Mouse (Mus musculus) neural tube, embryonic 12.5 days (tissue): ENCODE measurements around the gene Rtn2. TPM values are rescaled to one million over a fixed set of nuclear protein-coding genes. Genes with fewer than 3 reads are reported as not detected.
A peak's percentile ranks its signal among the peaks of the same experiment; 100 is the strongest.

Source experiments
- ATAC-seq: fragments of 200-750 bp; cut with Nextera tagmentation; 2 replicates; pipeline ENCODE4 v1.8.0; 2017; ENCODE audit warnings: low read depth, mild to moderate bottlenecking, moderate TSS enrichment, moderate library complexity; ENCODE audit not compliant: low FRiP score
- H3K27ac ChIP-seq: fragments of 300-500 bp; sonication (generic); 2 replicates; pipeline ENCODE4 v1.5.1; 2016
- H3K27me3 ChIP-seq: fragments of 300-500 bp; sonication (generic); replicated peaks from 2 replicates; pipeline ENCODE4 v1.6.1; 2016; ENCODE audit warnings: mild to moderate bottlenecking
- H3K36me3 ChIP-seq: fragments of 300-500 bp; sonication (generic); 2 replicates; pipeline ENCODE4 v1.6.1; 2016; ENCODE audit warnings: mild to moderate bottlenecking
- H3K4me1 ChIP-seq: fragments of 300-500 bp; sonication (generic); 2 replicates; pipeline ENCODE4 v1.6.1; 2016
- H3K4me2 ChIP-seq: fragments of 300-500 bp; sonication (generic); replicated peaks from 2 replicates; pipeline ENCODE4 v1.6.1; 2016; ENCODE audit warnings: mild to moderate bottlenecking
- H3K4me3 ChIP-seq: fragments of 300-500 bp; sonication (generic); 2 replicates; pipeline ENCODE4 v1.5.1; 2016
- H3K9ac ChIP-seq: fragments of 300-500 bp; sonication (generic); 2 replicates; pipeline ENCODE4 v1.6.1; 2016; ENCODE audit warnings: mild to moderate bottlenecking
- H3K9me3 ChIP-seq: fragments of 300-500 bp; sonication (generic); 2 replicates; pipeline ENCODE4 v1.6.1; 2016; ENCODE audit warnings: mild to moderate bottlenecking
- WGBS: fragments of 180-500 bp; shearing (Covaris S2); methylation state at CpG from one replicate; pipeline ENCODE4 v1.1.7; 2016; 5-methylcytosine and 5-hydroxymethylcytosine counted together
- polyA plus RNA-seq: library from polyadenylated mRNA; unstranded; fragments of >200 nt; fragmentation: Nextera tagmentation; extraction: Ambion mirVana; gene quantifications from 2 replicates; pipeline ENCODE4 v1.2.1, GENCODE M21; 2016

Rtn2 gene
- polyA plus RNA-seq, 1 experiment from 2014 or later: 99.1 TPM

DNA sequence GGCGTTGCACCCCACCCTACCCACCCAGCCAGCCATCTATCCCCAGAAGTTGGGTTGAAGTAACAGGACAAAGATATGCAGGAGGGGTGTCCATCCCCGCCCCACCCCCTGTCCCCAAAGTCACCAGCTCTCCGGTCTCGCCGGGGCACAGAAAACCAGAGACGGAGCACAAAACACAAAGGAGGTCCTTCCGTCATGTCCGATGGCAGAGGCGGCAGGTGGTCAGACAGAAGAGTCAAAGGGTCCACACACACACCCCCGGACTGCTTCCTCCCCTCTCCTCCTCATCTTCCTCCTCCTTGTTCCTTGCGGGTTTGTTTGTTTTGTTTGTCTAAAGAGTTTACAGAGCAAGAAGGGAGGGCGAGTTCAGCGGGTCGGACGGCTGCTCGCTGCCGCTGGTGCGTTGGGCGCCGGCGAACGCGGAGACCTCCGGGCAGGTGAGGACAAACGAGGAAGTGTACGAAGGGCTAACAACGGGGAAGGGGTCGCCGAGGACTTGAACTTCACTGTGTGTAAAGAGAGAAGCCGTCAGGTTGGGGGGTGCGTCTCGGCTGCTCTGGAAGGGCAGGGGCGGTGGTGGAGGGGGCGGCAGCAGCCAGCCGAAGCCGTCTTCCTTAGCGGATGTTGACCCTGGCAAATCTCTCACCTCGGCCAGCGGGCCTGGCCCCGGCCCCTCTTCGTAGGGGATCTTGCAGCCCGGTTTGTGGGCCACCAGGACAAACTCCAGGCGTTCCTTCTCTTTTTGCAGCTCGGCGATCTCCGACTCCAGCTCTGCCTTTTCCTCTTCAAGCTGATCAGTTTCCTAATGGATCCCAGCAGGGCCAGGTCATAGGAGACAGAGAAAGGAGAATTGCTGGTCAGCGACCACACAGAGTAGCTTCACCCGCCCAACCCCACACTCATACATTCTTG, 22.3 kb downstream of the Rtn2 start:
- no peak overlapping the region for H3K27ac ChIP-seq
- peak overlapping the region; percentile 29 for H3K4me3 ChIP-seq
- H3K27me3 ChIP-seq: peaks cover 70% of the 10 kb centered on the region
- peak overlapping the region; percentile 33; the same call in 1 of the 2 replicates for H3K9ac ChIP-seq
- 2% methylated on average over 48 of the region's 48 CpGs for WGBS
- H3K36me3 ChIP-seq: no peaks in the 10 kb centered on the region
- peak overlapping the region; percentile 54 for H3K4me2 ChIP-seq
- ATAC-seq: no peak
- no peaks in the 10 kb centered on the region for H3K9me3 ChIP-seq
- peaks cover 43% of the 10 kb centered on the region for H3K4me1 ChIP-seq

DNA sequence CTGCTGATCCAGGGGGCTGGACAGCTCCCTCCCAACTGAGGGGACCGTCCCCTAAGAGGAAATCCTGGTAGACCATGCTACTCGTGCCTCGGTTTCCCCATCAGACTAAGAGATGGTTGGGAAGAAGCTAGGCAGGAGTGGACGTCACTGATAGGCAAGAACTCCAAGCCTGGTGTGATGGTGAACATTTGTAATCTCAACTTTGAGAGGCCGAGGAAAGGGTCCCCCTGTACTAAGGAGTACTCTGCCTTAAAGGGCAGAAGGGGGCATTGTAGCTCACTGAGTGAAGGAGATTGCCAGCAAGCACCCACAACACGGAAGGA, 22.9 kb downstream of the Rtn2 start:
- H3K4me3 ChIP-seq: no peak overlapping the region
- H3K9ac ChIP-seq: no peak overlapping the region
- peak overlapping the region; percentile 54; the same call in 1 of the 2 replicates for H3K4me2 ChIP-seq

DNA sequence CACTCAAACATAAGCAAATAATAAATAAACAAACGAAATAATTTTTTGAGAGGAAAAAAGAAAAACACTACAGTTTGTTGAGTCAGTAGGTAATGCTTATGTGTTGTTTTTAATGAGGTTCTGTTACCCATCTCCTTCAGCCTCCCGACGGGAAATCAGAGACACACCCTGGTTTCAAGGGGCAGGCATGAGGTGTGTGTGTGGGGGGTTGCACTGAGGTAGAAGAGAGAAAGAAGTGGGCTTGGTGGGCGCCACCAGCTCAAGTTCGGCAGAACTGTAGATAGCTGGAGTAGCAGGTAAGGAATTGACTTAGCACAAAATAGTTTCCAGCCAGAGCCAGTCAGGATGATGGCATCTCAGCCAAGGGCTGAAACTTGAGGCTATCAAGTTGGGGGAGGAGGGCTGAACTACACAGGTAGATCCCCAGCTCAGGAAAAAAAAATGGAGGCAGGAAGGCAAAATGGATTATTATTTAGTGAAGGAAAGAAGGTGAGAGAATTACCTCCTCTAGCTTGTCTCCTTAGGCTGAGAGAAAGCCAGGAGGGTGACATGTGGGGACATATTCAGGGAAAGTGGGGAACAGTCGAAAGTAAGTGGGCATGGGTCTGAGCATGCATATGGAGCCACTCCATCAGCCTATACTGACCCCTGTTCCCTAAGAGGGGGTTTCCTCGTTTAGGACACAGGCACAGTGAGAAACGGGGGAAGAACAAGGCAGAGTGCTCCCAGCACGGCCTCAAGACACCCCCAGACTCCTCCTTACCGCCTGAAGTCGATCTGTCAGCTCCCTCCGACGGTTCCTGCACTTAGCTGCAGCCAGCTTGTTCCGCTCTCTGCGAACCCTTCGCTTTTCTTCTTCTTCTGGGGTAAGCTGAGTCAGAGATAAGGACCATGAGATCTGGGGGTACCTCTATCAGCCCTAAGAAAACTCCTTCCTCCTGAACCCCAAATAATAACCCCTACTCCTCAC, 23.7 kb downstream of the Rtn2 start:
- 53% methylated on average over 16 of the region's 16 CpGs for WGBS
- Histone ChIP-seq H3K4me2 (no peak overlapping the region), H3K27ac (no peak overlapping the region), H3K9ac (no peak overlapping the region), H3K4me3 (no peak overlapping the region), H3K36me3 (no peaks in the 10 kb centered on the region), H3K4me1 (peaks cover 47% of the 10 kb centered on the region), H3K9me3 (no peaks in the 10 kb centered on the region), H3K27me3 (peaks cover 70% of the 10 kb centered on the region)
- no peak for ATAC-seq

More for the DNA sequence above, 22.9 kb downstream of the Rtn2 start:
- WGBS: 11% methylated on average over 6 of the region's 6 CpGs
- peaks cover 70% of the 10 kb centered on the region for H3K27me3 ChIP-seq
- peaks cover 44% of the 10 kb centered on the region for H3K4me1 ChIP-seq
- no peak overlapping the region for H3K27ac ChIP-seq
- ATAC-seq: no peak
- H3K9me3 ChIP-seq: no peaks in the 10 kb centered on the region
- H3K36me3 ChIP-seq: no peaks in the 10 kb centered on the region

DNA sequence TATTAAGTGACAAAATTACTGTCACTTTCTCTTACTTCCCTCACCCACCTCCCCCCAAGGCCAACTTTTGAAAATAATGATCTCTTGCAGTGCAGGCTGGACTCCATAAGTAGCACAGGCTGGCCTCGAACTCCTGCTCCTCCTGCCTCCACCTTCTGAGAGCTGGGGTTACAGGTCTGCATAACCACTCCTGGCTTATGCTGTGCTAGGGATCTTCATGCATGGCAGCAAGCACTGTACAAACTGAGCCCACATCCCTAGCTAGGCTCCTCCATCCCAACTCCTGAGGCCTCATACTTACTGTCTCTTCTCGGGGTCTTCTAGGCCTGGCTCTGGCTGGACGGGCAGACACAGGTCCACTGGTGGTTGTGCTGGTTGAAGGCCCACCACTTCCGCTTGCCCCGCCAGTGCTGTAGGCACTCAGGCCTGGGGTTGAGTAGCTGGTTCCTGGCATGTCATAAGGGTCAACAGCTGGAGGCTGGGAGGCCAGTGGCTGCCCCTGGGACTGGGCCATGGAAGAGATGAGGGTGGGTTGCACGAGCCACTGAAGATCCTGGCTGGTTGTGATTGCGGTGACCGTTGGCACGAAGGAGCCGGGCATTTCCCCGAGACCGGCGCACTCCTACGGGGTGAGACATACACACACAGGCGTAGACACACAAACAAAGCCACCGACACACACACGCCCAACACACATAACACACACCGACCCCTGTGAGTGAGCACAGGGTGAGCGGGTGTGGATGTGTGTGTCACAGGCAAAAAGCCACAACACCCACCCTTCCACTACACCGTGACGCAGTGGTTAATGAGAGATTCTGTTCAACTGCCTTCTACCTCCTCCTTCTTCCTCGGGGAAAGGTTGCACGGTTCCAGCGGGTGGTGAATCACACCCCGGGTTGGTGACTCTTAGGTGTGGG, 24.7 kb downstream of the Rtn2 start:
- no peaks in the 10 kb centered on the region for H3K9me3 ChIP-seq
- peaks cover 41% of the 10 kb centered on the region for H3K4me1 ChIP-seq
- no peak overlapping the region for H3K9ac ChIP-seq
- H3K4me2 ChIP-seq: peak overlapping the region; percentile 90
- no peak overlapping the region for H3K4me3 ChIP-seq
- no peak for ATAC-seq
- no peaks in the 10 kb centered on the region for H3K36me3 ChIP-seq
- H3K27ac ChIP-seq: no peak overlapping the region
- 69% methylated on average over 25 of the region's 25 CpGs for WGBS
- H3K27me3 ChIP-seq: peaks cover 71% of the 10 kb centered on the region

DNA sequence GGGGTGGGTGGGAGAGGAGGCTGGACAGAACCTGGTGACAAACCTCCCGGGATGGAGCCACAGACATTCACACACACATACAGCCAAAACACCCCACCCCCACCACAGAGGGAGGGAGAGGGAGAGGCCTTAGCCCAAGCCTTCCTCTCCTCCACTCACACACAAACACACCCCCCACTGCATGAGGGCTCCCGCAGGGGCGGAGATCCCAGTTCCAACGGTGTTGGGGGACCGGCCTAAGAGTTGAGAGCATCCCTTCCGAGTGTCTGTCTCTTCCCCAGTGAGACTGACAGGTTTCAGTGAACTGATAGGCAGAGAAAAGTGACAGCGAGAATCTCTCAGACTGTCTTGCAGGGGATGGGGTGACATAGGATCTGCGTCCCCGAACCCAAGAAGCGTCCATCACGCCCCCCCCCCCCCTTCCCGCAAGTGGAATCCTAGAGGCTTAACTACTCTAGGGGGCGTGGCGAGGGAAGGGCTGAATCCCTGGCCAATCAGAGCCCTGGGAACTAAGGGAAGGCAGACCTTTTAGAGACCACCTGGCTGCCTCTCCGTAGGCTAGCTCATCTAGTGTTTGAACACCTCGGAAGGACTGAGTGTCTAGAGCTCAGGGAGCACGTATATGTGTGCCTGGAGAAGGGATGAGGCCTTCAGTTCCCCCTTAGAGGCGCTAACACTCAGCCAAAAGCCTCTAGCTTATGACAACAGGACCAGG, 25.5 kb downstream of the Rtn2 start:
- peak overlapping the region; percentile 3; the same call in 1 of the 2 replicates for H3K27ac ChIP-seq
- H3K36me3 ChIP-seq: no peaks in the 10 kb centered on the region
- ATAC-seq: peak; percentile 62
- H3K27me3 ChIP-seq: peaks cover 66% of the 10 kb centered on the region
- peak overlapping the region; percentile 90 for H3K4me2 ChIP-seq
- no peaks in the 10 kb centered on the region for H3K9me3 ChIP-seq
- peak overlapping the region; percentile 68 for H3K4me3 ChIP-seq
- peaks cover 41% of the 10 kb centered on the region for H3K4me1 ChIP-seq
- peak overlapping the region; percentile 44; the same call in 1 of the 2 replicates for H3K9ac ChIP-seq
- 2% methylated on average over 17 of the region's 18 CpGs for WGBS

DNA sequence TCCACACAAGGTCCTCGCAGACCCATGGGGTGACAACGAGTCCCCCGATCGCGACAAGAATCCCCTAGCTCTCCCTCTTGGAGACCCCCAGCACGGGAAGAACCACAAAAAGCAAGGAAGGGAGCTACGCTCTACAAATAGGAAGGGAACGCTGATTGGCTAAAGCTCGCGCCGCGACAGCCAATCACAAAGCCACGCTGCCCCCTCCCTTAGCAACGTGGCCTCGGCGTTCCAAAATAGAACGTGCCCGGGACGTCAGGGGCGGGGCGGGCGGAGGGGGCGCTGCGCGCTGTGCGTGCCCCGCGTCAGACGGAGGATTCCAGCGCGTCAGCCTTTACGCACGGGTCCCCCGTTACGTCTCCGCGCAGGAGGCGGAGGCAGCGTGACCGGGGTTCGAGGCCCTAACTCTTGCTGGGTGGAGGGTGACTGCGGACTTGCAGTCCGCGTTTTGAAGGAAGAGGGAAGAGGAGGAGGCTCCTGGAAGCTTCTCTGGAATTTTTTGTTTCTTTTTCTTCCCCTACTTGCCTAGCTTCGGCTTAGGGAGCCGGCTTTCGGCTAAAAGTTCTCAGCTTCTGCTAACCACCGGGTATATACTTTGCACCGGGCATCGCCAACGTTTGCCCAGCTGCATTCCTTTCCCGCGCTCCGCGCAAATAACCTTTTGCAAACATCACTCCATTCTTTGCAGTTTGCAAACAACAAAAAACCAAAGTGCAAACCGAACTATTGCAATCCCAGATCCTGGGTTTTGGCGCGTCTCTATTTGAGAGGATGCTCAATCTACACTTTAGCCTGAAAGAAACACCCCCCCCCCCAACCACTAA, 26.2 kb downstream of the Rtn2 start:
- peaks cover 65% of the 10 kb centered on the region for H3K27me3 ChIP-seq

DNA sequence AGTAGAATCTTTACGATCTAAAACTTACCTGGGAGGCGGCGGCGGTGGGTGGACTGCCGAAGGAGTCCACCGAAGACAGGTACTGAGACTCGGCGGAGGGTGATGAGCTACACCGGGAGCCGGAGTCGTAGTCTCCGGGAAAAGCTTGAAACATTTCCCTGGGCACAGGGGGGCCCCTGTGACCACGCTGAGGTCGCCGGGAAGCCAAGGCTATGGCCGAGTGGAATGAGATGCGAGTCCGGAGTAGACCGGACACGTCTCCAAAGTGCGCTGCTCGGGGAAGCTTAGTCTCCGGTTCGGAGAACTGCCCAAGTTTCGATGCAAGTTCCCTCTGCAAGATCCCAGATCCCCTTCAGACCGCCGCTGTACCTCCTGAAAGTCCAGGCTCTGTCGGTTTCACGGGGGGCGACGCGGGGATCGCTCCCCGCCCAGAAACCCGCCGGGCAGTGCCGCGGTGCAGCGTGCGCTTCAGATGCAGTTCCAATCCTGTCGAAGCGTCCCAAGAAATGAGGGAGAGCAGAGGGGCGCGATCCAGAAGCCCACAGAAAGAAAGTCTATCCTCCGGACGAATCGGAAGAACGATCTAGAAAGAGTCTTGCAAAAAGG, 27.0 kb downstream of the Rtn2 start:
- peaks cover 63% of the 10 kb centered on the region for H3K27me3 ChIP-seq
- H3K4me1 ChIP-seq: peaks cover 31% of the 10 kb centered on the region
- H3K9ac ChIP-seq: 0 out of 2 replicates have a peak overlapping the region, but pooled peaks have one; percentile 39
- peak overlapping the region; percentile 68 for H3K4me3 ChIP-seq
- H3K36me3 ChIP-seq: no peaks in the 10 kb centered on the region
- ATAC-seq: no peak
- 1% methylated on average over 48 of the region's 48 CpGs for WGBS
- no peaks in the 10 kb centered on the region for H3K9me3 ChIP-seq
- peak overlapping the region; percentile 90 for H3K4me2 ChIP-seq
- H3K27ac ChIP-seq: no peak overlapping the region

More for the DNA sequence above, 26.2 kb downstream of the Rtn2 start:
- H3K27ac ChIP-seq: peak overlapping the region; percentile 3; the same call in 1 of the 2 replicates
- peak overlapping the region; percentile 44; the same call in 1 of the 2 replicates for H3K9ac ChIP-seq
- H3K36me3 ChIP-seq: no peaks in the 10 kb centered on the region
- peak overlapping the region; percentile 68 for H3K4me3 ChIP-seq
- H3K4me2 ChIP-seq: peak overlapping the region; percentile 90
- under 1% methylated on average over 58 of the region's 58 CpGs for WGBS
- no peaks in the 10 kb centered on the region for H3K9me3 ChIP-seq
- ATAC-seq: peak; percentile 83
- peaks cover 38% of the 10 kb centered on the region for H3K4me1 ChIP-seq

DNA sequence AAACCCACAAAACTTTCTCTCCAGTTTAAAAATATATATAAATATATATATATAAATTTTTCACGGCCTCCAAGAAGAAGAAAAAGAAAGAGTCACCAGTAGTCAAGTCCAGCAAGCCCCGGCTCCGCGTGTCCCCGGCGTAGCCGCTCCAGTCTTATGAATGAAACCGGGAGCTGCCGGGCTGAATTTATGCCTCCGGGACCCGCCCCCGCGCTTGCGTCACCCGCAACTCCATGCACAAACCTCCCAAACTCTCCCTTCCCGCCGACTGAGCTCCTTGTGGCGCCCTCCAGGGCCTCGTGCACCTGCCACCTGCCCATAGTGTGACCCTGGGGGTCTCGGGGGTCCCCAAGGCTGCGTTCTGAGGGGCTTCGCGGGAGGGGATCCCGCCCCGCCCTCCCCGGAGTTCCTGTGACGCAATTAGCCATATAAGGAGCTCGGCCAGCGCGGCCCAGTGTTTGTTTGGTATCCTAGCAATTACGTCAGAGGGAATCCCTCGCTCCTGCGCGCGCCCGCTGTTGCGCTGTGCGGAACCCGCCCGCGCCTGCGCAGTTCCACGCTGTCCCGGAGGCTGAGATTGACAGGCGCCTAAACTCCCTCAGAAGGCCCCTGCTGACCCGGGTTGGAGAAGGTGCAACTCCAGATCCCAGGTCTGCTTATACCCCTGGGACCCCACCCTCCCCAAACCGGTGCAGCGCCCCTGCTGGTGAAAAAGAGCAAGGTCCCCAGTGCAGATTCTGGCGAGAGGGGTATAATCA, 27.6 kb downstream of the Rtn2 start, which contains the start of gene Fosb:
TSS of gene Fosb (minus strand) at position 168 of the 758 bp plus-strand sequence.
- no peak within 1 kb of the TSS for H3K27ac ChIP-seq

DNA sequence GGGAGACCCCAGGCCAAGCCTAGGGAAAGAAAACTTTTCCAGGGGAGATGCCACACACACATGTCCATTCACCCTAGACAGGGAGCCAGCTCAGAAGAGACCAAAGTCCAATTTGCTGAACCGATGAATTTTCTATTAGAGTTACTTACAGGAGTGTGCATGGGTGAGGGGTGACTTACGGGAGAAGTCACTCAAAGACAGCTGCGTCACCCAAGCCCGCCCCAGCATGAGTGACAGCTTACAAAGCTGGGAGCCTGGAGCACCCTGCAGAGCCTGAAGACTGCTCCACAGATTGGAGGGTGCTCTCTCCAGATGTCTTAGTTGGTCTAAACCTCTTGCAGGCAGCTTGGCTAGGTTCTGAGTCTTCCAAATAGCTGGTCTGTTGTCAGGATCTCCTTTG, 29.6 kb downstream of the Rtn2 start:
- Histone ChIP-seq H3K36me3 (no peaks in the 10 kb centered on the region), H3K9ac (no peak overlapping the region), H3K9me3 (no peaks in the 10 kb centered on the region), H3K27ac (no peak overlapping the region), H3K4me2 (no peak overlapping the region), H3K4me3 (no peak overlapping the region), H3K4me1 (peaks cover 28% of the 10 kb centered on the region), H3K27me3 (peaks cover 40% of the 10 kb centered on the region)
- WGBS: 44% methylated on average over 4 of the region's 4 CpGs
- no peak for ATAC-seq

More for the DNA sequence above, 27.6 kb downstream of the Rtn2 start, which contains the start of gene Fosb:
- peaks cover 56% of the 10 kb centered on the region for H3K27me3 ChIP-seq
- peak within 1 kb of the TSS; percentile 90 for H3K4me2 ChIP-seq
- H3K4me3 ChIP-seq: peak within 1 kb of the TSS; percentile 68
- H3K4me1 ChIP-seq: peaks cover 24% of the 10 kb centered on the region
- WGBS: under 1% methylated on average over 49 of the region's 49 CpGs
- H3K9me3 ChIP-seq: no peaks in the 10 kb centered on the region
- H3K9ac ChIP-seq: peak within 1 kb of the TSS; percentile 44
- ATAC-seq: peak; percentile 83
- H3K36me3 ChIP-seq: no peaks in the 10 kb centered on the region
